Mouse (Mus musculus): ENCODE data around the gene Gm42372.

The Gm42372 gene

DNA sequence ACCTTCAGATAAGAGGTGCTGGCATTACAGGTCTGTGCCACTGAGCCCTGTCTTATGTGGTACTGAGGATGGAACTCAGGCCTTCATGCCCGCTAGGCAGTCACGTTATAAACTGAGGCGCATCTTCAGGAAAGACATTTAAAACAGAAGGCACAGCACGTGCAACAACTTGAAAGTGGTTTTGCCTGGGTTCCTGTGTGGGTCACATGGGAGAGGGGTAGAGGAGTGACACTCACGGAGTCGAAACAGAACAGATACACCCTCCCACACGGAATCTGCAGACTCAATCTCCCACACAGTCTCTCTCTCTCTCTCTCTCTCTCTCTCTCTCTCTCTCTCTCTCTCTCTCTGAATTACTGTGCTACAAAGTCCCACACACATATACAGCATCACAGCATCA is 47.4 kb downstream of the Gm42372 start:
- DNase-seq (ENCODE audit: low read depth, low spot score) = no peak
